In the genomic region with DNA sequence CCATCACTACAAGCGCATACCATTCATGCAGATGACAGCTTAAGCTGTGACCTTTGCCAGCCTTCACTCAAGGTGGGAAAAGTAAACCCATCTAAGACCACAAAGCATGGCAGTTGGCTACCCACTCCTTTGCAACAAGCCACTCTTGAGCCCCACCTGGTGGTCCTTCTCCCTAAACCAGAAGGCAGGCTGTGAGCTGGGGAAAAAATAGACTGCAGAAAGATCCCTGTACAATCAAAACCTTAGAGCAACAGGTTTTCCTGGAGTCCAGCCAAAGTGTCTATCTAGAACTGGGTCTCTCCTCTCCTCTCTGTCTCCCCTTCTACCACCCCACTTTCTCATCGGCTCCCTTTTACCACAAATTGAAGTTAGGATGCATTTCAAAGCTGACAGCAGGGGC, we compare ENCODE assay signal across 9 mouse cellular contexts.
DNase-seq lines count a peak whose midpoint lies in the region; ATAC-seq and TF ChIP-seq lines count a peak whose summit lies in the region.
"Had no signal": no experiment of that assay in that cellular context is flagged by ENCODE, and none has a peak within 500 bp of the region (broad histone marks: within the 10 kb centered on the region; RNA-seq: fewer than 3 reads in every experiment).

No protein-coding gene starts in this region.

- WGBS in intestine, postnatal 0 days = 10% methylated on average over 2 of the region's 2 CpGs
- 17% methylated on average over 2 of the region's 2 CpGs for WGBS in intestine, embryonic 16.5 days
- WGBS in cerebellum, adult 2 months = 35% methylated on average over 2 of the region's 2 CpGs
- 24% methylated on average over 2 of the region's 2 CpGs for WGBS in embryonic facial prominence, embryonic 11.5 days

- ATAC-seq in intestine, postnatal 0 days = no peak
- no peak for ATAC-seq in intestine, embryonic 16.5 days
- no peak for ATAC-seq in embryonic facial prominence, embryonic 11.5 days (replicated peaks; ENCODE audit: insufficient number of reproducible peaks, low FRiP score, low TSS enrichment, low read depth)
- ATAC-seq in granulocyte monocyte progenitor cell, adult 5-6 weeks (replicated peaks; ENCODE audit: poor library complexity, severe bottlenecking) = no peak

- H3K9ac ChIP-seq in intestine, postnatal 0 days (ENCODE audit: low read depth, low read length) = no peak overlapping the region
- H3K9ac ChIP-seq in intestine, embryonic 16.5 days (ENCODE audit: low read depth, low read length) = no peak overlapping the region
- H3K9ac ChIP-seq in embryonic facial prominence, embryonic 11.5 days (replicated peaks; ENCODE audit: low read length) = no peak overlapping the region
- H3K9ac ChIP-seq: limb, embryonic 13.5 days had no signal

- H3K36me3 ChIP-seq in intestine, postnatal 0 days (ENCODE audit: control insufficient read depth, insufficient read depth) = no peaks in the 10 kb centered on the region
- H3K36me3 ChIP-seq in intestine, embryonic 16.5 days (ENCODE audit: control insufficient read depth, insufficient read depth, low read length) = no peaks in the 10 kb centered on the region
- no peaks in the 10 kb centered on the region for H3K36me3 ChIP-seq in embryonic facial prominence, embryonic 11.5 days (replicated peaks; ENCODE audit: control insufficient read depth, insufficient read depth, low read depth, low read length)
- H3K36me3 ChIP-seq: limb, embryonic 13.5 days had no signal

- TF ChIP-seq CTCF in intestine, postnatal 0 days (IDR thresholded peaks at IDR 0.05; ENCODE audit: low read depth) = peak; percentile 39; the same call in 1 of the 2 replicates
- TF ChIP-seq CTCF in cerebellum, adult 2 months (IDR thresholded peaks at IDR 0.05; ENCODE audit: borderline replicate concordance, insufficient read depth, low read depth, low read length) = peak; percentile 22; the same call in 1 of the 2 replicates

- no peak overlapping the region for H3K4me3 ChIP-seq in intestine, postnatal 0 days (ENCODE audit: low read depth, low read length)
- no peak overlapping the region for H3K4me3 ChIP-seq in intestine, embryonic 16.5 days (ENCODE audit: low read length)
- no peak overlapping the region for H3K4me3 ChIP-seq in cerebellum, adult 2 months (replicated peaks; ENCODE audit: insufficient read depth, low read depth, low read length)
- no peak overlapping the region for H3K4me3 ChIP-seq in embryonic facial prominence, embryonic 11.5 days (ENCODE audit: low read depth, low read length)
- H3K4me3 ChIP-seq: limb, embryonic 13.5 days had no signal

- no peak overlapping the region for H3K27ac ChIP-seq in intestine, postnatal 0 days (ENCODE audit: low read depth, low read length)
- no peak overlapping the region for H3K27ac ChIP-seq in intestine, embryonic 16.5 days (ENCODE audit: low read length)
- no peak overlapping the region for H3K27ac ChIP-seq in cerebellum, adult 2 months (ENCODE audit: insufficient read depth, low read length)
- no peak overlapping the region for H3K27ac ChIP-seq in embryonic facial prominence, embryonic 11.5 days (replicated peaks; ENCODE audit: low read depth, low read length)
- H3K27ac ChIP-seq: limb, embryonic 13.5 days had no signal

- DNase-seq in cerebellum, adult 2 months = peak; percentile 10 to 24
- peak; percentile 46 for DNase-seq in embryonic facial prominence, embryonic 11.5 days (ENCODE audit: low spot score)
- peak; percentile 45 to 46 for DNase-seq in left cerebral cortex, postnatal 36 days (ENCODE audit: low spot score in 2 of 2)
- no peak for DNase-seq in spleen, postnatal 36 days (ENCODE audit: low spot score in 2 of 2)
- DNase-seq in spleen, postnatal 4 days (ENCODE audit: low spot score in 2 of 2) = no peak

- H3K9me3 ChIP-seq in intestine, postnatal 0 days (ENCODE audit: control insufficient read depth) = no peaks in the 10 kb centered on the region
- H3K9me3 ChIP-seq in intestine, embryonic 16.5 days (ENCODE audit: control insufficient read depth, low read length) = no peaks in the 10 kb centered on the region
- no peaks in the 10 kb centered on the region for H3K9me3 ChIP-seq in embryonic facial prominence, embryonic 11.5 days (replicated peaks; ENCODE audit: control insufficient read depth, low read length)
- H3K9me3 ChIP-seq: limb, embryonic 13.5 days had no signal

- H3K4me2 ChIP-seq in intestine, postnatal 0 days (replicated peaks; ENCODE audit: low read depth) = no peak overlapping the region
- H3K4me2 ChIP-seq in intestine, embryonic 16.5 days (ENCODE audit: low read depth, low read length) = no peak overlapping the region
- no peak overlapping the region for H3K4me2 ChIP-seq in embryonic facial prominence, embryonic 11.5 days (ENCODE audit: low read depth, low read length)
- H3K4me2 ChIP-seq: limb, embryonic 13.5 days had no signal

- H3K4me1 ChIP-seq in intestine, postnatal 0 days (replicated peaks; ENCODE audit: control insufficient read depth, insufficient read depth, low read length) = no peaks in the 10 kb centered on the region
- H3K4me1 ChIP-seq in intestine, embryonic 16.5 days (ENCODE audit: control insufficient read depth, insufficient read depth, low read length) = no peaks in the 10 kb centered on the region
- peaks cover 12% of the 10 kb centered on the region for H3K4me1 ChIP-seq in cerebellum, adult 2 months (ENCODE audit: control insufficient read depth, insufficient read depth, low read length)
- no peaks in the 10 kb centered on the region for H3K4me1 ChIP-seq in embryonic facial prominence, embryonic 11.5 days (ENCODE audit: control insufficient read depth, insufficient read depth, low read length)
- H3K4me1 ChIP-seq: limb, embryonic 13.5 days had no signal

- intact Hi-C loops in left cerebral cortex, postnatal 36 days (cut with DNase I) = no loop called here

- H3K27me3 ChIP-seq in intestine, postnatal 0 days (replicated peaks; ENCODE audit: control insufficient read depth, insufficient read depth, low read length) = no peaks in the 10 kb centered on the region
- H3K27me3 ChIP-seq in intestine, embryonic 16.5 days (replicated peaks; ENCODE audit: control insufficient read depth, insufficient read depth, low read length) = no peaks in the 10 kb centered on the region
- no peaks in the 10 kb centered on the region for H3K27me3 ChIP-seq in cerebellum, adult 2 months (ENCODE audit: control insufficient read depth, insufficient read depth, low read length)
- no peaks in the 10 kb centered on the region for H3K27me3 ChIP-seq in embryonic facial prominence, embryonic 11.5 days (ENCODE audit: control insufficient read depth, insufficient read depth, low read length)
- H3K27me3 ChIP-seq: limb, embryonic 13.5 days had no signal

- no peak for TF ChIP-seq POLR2A in cerebellum, adult 2 months (IDR thresholded peaks at IDR 0.05; ENCODE audit: borderline replicate concordance, insufficient read depth, low read length)

Comparison
In these comparisons a context has a peak if more than half of its experiments do, and no peak if none do; other contexts are left out.
1. DNase-seq: peak in cerebellum, adult 2 months (2 of 2), embryonic facial prominence, embryonic 11.5 days (single experiment) and left cerebral cortex, postnatal 36 days (2 of 2); none in spleen, postnatal 36 days (0 of 2) and spleen, postnatal 4 days (0 of 2).